Mouse (Mus musculus) frontal cortex, adult (tissue): ENCODE results near the gene Zfp704.

Experiments
- ATAC-seq: cut with Nextera tagmentation; 2 replicates; pipeline ENCODE4 v1.9.2; 2017; ENCODE audit warnings: mild to moderate bottlenecking, moderate library complexity, mixed read lengths; ENCODE audit not compliant: low TSS enrichment

The Zfp704 gene

DNA sequence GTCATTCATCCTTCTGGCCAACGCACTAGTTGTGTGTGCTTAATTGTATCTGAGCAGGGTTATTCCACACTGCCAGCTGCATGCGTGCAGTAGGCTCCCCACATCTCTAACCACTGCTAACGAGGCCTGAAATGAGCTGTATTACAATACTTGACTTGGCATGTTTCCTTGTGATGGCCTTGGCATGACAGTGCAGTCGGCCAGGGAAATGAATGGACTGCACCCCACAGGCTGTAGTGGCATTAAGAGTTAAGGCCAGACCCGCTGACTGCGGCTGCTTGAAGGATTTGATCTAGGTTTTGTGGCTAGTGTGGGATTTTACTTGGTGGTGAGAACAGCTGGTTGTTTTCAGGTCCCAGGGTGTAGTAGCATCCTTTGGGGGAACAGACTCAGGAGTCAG, 185.2 kb downstream of the Zfp704 start:
- ATAC-seq = no peak

DNA sequence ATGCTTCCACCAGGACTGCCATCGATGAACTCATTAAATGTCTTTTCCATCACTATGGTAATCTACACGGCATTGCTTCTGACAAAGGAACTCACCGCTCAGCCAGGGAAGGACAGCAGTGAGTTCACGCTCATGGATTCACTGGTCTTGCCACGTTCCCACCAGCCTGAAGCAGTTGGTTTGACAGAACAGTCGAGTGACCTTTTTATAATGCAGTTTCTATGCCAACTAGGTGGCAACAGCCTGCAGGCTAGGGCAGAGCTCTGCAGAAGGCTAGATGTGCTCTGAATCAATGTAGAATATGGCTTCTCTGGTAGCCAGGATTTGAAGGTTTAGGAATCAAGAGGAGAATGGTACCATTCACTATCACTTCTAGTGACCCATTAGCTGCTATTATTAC, 186.2 kb downstream of the Zfp704 start:
- no peak for ATAC-seq

DNA sequence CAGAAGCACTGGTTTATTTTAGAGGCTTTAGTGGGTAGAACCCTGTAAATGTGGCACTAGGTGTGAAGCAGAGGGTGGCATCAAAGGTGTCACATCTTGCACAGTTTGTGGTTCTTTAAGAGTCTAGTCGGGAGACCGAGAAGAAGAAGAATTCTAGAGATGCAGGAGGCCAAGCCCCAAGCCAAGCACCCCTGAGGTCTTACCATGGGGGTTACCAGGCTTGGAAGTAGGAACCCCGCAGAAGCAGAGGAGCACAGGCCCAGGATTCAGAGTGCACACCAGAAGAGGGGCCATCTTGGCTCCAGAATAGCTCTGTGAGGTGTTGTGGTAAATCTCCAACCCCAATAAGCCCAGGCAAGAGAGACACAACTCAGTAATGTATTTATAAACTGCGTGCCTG, 201.0 kb downstream of the Zfp704 start:
- ATAC-seq = no peak; the same call in 1 of the 2 replicates

DNA sequence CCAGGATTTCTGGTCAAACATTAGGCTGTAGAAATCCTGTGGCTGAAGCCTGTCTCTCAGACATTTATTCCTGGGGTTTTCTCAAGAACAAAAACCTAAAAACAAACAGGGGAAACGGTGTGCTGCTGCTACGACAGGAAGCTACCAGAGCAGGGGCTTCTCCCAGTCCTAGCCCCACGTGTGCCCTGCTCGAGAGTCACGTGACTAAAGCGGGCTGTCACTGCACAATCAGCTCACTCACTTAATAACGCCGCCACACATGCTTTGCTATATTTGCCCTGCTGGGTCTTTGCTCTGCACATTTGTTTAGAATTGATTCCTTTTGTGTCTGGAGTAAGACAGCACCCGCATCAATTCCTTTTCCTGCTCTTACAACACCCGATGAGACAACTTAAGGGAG, 202.1 kb downstream of the Zfp704 start:
- no peak for ATAC-seq

DNA sequence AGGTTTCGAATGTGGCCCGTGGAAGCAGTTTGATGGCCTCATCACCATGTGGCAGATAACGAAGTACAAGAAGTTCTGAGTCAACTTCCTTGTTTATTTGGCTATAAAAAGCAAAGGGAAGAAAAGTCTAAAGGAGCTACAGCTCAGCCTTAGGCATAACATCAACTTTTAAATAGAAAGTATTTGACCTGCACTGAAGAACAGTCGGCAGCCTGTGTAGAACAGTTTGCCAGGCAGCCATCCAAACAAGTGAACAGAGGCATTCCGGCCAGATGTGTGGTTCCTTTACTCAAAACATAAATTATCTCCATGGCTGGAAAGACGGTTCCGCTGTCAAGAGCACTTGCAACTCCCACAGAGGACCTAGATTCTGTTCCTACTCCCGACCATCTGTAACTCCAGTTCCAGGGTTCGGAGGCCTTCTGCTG, 202.8 kb downstream of the Zfp704 start:
- ATAC-seq = peak; percentile 82

DNA sequence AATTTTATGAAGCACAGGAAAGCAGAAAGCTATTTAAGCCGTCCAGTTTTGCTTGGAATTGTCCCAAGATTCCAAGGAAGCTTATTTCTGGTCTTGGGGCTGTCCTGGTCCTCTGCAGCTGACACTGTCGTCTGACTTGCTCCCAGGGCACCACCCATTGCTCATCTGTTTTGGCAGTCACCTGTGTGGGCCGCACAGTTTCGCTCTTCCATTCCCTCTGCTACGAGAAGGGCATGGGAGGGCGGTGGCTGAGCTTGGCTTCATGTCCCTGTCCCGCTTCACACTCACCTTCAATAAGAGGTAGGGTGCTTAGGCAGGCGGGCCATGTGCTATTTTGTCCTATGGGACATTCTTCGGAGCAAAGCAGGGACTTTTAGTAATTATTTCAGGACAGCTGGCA, 204.5 kb downstream of the Zfp704 start:
- no peak for ATAC-seq

DNA sequence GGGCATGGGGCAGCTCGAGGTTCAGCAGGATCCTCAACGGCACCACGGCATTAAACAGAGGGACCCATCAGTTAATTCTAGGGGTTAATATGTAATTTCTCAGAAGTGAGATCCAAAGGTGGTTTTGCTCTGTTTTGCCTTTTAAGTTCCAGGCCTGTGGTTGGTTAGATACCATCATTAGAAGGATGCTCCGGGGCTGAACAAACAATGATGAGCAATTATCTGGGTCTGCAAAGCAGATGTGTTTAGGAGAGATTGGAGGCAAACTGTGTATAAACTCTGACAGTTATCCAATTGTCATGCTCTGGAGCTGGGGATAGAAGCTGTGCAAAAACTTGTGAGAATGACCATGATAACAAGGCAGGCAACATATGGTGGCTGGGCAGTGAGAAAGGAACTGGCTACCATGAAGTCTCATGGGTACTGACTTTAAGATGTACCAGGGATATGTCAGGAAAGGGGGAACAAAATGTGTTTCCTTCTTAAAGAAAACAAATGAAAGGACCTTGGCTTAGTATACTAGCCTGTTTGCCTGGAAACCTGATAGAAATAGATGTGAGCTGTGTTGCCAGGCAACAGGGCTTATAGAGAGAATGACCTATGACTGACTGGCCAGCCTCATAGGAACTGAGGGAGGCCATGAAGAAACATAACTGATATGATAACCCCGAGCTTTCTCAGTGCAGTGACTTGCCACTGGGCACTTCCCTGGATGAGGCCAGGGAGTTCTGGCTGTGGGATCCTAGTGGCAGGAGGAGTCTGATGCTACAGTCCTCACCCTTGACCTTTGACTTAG, 206.4 kb downstream of the Zfp704 start:
- no peak for ATAC-seq

DNA sequence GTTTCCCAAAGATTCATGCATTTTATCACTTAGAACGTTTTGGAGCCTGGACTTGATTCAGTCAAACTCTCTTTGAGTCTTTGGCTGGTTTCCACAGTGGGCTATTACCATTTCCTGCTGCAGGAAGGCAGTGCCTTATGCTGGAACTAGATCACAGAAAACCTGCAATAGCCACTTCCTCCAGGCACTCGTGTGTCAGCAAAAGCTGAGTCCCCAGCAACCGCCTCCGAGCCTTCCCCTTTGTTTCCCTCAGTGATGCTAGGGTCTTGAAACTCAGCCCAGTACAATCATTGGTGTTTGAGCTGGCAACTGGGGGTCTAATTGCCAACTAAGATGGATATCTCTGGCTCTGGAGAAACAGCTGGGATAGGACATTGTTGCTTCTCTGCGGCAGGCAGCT, 207.0 kb downstream of the Zfp704 start:
- ATAC-seq = no peak

DNA sequence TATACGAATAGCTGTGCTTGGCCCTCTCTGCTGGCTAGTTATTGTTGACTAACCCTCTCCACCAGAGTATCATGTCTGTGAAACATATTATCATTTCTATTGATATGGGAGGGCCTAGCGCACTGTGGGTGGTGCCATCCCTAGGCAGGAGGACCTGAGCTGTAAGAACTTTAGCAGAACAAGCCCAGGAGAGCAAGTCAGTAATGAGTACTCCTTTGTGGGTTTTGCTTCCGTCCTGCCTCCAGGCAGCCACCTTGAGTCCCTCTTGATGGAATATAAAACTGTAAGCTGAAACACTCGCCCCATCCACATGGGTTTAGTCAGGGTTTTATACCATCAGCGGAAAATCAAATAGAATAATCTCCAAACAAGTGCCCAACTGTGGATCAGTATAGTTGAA, 207.5 kb downstream of the Zfp704 start:
- no peak for ATAC-seq

DNA sequence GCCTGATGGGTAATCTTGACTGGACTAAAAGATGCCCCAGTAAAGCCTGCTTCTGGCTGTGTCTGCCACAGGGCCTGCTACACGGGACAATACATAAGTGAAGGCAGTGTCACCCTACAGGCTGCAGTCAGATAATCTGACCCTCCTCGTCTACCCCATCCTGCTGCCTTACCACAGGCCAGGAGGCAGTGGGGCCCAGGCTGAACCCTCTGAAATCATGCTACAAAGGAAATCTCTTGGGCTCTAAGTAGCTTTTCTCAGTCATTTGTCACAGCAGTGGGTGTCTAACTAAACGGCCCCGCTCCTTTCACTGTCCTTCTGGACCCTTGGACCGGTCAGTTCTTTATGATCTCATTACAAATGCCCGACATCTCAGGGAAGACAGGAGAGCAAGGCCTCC, 208.2 kb downstream of the Zfp704 start:
- ATAC-seq = no peak

DNA sequence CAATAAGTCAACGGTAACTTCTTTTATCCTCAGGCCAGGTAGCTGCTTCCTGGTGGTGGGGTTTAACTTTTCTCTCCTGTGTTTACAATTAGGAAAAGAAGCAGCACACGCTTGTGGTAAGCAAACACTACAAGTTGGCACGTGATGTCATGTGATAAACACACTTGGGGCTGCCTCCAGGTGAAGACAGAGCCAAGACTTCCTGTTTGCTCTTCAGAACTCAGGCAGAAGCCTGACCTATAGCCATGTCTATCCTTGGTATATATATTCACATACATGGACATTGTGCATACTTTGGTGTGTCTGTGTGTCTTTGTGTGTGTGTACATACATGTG, 209.0 kb downstream of the Zfp704 start:
- ATAC-seq = no peak

DNA sequence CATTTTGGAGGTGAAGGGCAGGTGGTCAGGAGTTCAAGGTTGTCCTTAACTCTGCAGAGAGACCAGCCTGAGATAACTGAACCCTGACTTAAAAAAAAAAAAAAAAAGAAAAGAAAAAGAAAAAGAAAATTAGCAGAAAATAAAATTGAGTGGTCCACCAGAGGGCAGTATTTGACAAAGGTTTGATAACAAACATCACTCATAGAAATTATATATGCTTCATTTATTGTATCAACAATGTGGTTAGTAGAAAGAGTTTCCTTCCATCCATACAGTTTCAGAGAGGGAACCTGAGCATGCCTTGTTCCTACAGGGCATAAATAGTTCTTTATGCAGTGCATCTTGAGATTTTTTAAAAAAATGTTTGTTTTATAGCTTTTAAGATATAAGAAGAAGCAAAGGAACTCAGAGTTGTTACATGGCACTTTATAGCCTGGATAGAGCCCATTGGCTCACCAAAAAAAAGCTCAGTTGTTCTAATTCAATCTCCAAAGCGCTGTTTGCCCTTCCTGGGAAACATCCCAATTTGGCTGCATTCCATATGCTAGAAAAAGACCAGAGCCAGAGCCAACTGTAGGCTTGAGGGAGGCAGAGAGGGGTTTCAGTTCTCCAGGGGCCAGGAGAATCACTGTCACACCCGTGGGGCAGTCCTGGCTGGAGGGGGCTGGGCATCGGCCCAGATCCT, 209.5 kb downstream of the Zfp704 start:
- ATAC-seq = 0 out of 2 replicates have a peak, but pooled peaks have one; percentile 23

DNA sequence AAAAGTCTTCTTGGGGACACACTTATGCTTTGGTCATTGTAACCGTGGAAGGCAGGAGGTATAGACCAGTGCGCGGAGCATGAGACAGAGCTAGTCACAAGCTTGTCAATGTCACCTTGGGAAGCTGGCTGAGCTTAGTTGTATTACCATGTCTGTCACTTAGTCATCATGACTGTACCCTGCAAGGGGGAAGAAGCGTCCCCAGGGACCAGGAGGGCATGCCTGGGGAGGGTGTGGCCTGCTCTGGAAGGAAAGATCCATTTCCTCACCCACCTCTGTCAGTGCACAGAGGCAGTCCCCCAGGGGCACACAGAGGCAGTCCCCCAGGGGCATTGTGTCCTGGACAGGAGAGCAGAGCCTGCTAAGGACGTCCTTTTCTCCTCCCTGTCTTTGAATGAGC, 211.6 kb downstream of the Zfp704 start:
- ATAC-seq = no peak
